Mouse (Mus musculus): ENCODE results near the gene Espnl.

Gene Espnl

DNA sequence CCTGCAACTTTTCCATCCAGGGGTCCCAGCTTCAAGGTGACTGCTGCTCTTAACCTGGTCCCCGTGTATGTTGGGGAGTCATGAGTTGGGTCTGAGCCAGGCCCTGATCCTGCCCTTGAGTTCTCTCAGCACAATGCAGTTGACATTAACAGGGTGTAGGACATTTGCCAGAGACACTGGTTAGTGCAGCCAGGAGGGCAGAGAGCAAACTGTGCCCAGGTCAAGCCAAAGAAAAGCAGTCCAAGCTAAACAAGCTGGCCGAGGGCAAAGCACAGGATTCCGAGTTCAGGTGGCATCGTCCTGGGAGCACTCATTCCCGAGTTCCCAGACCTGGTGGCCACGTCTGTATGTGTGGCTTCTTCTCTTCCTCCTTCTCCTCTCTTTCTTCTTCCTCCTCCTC, 4.2 kb upstream of the Espnl start:
- DNase-seq (ENCODE audit: low read depth), result no peak

DNA sequence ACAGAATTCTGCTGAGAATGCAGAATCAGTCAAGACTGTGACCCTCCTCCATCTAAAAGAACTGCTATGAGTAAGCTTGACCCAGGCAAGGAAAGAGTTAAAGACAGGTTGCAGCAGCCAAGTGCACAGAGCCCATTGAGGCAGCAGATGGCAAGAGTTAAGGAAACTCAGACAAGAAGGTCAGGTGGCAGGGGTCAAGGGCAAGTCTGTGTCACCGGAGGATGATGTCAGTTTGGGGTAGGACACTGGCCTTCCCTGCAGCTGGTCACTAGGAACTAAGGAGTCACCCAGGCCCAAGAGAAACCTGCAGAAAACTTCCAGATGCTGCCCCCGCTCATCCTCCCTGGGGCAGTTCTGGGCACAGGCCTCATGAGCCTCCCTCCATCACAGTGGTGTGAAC, 2.8 kb downstream of the Espnl start:
- no peak for DNase-seq (ENCODE audit: low read depth)

DNA sequence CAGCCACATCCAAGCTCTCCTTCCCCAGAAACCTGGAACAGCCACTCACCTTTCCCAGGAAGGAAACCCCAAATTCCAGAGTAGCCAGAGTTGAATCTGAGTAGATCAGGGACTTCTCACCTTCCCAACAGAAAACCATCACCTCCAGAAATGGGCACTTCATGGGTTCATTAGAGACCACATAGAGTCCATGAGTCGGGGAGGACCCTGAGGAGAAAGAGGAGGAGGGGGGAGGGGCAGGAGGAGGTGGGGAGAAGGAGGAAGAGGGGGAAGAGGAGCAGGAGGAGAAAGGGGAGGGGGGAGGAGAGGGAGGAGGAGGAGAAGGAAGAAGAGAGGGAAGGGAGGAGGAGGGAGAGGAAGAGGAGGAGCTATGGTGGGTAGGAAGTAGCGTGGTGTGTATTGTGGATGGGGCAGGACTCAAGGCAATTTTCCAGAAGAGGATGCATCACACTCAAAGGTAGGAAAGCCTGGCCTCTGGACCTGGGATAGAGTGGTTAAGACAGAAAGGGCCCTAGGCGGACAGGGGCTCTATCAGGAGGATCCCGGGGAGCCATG, 3.7 kb downstream of the Espnl start:
- no peak for DNase-seq (ENCODE audit: low read depth)

DNA sequence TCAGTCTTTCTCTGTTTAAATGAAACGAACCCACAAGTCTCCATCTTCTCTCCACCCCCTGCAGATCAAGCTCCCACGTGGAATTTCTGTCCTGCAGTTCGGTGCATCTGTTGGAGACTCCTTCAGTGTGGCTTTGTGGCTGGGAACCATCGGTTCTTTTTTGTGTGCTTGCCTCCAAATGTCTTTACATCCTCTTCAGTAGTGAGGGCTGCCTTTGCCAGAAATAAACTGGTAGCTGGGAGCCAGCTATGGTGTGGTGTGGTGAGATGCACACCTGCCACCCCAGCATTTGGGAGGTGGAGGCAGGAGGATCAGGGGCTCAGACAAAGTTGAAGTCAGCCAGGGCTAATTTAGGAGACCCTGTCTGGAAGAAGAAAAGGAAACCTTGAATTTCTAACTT, 10.2 kb downstream of the Espnl start:
- DNase-seq (ENCODE audit: low read depth), result no peak

DNA sequence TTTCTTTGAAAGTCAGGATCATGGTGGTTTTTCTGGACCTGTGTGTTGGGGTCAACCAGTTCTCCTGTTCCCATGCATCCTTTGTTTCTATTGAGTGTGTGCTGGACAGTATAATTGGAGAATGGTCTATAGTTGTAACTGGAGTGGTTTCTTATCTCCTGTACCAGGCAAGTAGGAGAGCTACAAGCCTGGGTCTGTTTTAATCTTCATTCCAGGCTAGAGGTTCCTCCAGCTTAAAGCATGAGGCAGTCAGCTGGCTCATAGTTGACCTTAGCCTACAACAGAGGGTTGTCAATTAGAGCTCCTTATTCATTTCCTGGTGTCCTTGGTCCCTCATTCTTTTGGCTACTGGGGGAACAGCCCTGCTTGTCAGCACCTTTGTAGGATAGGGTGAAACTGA, 11.7 kb downstream of the Espnl start:
- no peak for DNase-seq (ENCODE audit: low read depth)

DNA sequence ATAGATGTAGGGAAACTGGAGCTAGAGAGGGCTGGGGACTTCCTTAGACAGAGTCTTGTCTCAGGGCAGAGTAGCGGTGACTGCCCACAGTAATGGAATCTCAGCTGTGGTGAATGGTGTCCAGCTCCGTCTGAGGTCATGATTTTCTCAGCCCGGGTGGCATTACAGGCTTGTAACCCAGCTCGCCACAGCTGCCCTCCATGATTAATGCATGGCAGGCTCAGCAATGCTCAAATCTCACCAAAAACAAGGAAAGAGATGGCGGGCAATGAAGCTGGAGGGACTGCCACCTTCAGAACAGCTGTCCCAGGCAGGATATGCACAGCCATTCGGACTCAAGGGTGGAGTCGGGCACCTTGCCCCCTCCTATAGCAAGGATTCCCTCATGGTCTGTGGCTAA, 15.5 kb downstream of the Espnl start:
- DNase-seq (ENCODE audit: low read depth), result no peak

- no peak for DNase-seq (ENCODE audit: low read depth)
Measured at GRCm38 (mm10) chr1:91344001-91344400, 22.1 kb downstream of the Espnl start.

- no peak for DNase-seq (ENCODE audit: low read depth)
Measured at GRCm38 (mm10) chr1:91344921-91345685, 23.2 kb downstream of the Espnl start.

DNA sequence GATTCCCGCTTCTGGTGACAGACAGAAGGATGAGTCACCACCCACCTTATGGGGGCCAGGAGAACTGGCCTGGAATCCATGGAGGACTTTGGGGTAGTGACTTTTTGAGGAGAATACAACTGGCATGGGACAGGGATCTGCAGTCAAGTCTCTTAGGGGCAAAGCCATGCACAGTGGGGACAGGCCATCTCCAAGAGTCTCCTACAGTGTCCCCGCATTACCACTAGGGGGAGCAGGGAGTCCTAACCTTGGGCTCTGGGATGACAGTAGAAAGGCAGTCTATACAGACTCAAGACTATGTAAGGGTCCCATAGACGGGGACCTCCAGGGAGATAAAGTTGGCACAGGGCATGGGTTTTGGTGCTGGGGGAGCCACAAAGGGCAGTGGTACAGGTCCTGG, 25.0 kb downstream of the Espnl start:
- peak; percentile 79 for DNase-seq (ENCODE audit: low read depth)

DNA sequence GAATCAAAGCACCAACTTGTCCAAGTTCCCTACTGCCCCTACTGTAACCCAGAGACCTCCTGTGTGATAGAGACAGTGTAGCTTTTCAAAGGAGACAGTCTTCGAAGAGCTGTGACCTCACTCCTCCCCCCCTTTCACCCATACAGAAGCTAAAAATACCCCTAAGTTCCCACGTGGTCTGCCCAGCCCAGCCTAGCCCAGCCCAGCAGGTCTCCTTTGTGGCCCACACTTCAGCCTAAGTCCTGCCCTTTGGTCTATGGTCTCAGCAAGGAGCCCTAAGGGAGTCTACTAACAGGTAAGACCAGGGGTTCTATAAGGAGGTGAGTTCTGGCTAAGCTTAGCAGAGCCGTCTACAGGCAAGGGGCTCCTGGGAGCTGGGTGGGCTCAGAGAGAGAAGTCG, 29.0 kb downstream of the Espnl start, which contains the start of gene Klhl30:
Gene Klhl30 (plus strand): TSS at position 176 of the 400 bp plus-strand sequence.
- DNase-seq (ENCODE audit: low read depth), result peak; percentile 41

DNA sequence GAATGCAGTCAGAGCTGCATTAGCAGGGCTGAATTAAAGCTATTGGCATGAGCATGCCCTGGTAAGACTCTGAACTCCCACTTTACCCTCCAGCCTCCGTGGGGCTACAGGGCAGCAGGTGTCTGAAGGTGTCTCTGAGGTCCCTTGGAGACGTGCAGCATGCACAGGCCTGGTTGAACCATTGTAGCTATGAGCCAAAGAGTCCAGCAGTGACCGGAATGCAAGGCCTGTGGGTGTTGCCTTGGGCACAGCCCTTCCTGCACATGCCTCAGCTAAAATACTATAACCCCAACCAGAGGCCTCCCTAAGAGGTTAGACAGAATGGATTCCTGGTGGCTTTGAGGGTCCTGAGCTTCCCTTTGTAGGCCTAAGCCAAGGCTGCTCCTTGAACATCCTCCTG, 29.4 kb downstream of the Espnl start:
- DNase-seq (ENCODE audit: low read depth), result no peak

DNA sequence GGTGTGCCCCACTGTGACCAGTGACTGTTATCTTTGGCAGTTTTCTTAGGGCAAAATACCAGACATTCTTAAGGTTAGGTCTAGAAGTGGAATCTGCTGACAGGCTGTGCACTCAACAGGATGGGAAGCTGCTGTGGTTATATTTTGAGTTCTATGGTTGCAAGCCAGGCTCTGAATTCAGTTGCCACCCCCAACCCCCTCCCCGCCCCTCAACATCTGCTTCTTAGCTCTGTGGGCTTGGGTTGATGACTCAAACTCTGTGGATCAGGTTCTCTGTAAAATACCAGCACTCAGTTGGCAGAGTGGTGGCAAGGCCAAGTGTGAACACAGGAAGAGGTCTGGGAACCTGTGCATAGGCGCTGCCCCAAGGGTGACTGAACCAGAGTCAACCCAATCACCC, 30.4 kb downstream of the Espnl start:
- peak; percentile 74 for DNase-seq (ENCODE audit: low read depth)

DNA sequence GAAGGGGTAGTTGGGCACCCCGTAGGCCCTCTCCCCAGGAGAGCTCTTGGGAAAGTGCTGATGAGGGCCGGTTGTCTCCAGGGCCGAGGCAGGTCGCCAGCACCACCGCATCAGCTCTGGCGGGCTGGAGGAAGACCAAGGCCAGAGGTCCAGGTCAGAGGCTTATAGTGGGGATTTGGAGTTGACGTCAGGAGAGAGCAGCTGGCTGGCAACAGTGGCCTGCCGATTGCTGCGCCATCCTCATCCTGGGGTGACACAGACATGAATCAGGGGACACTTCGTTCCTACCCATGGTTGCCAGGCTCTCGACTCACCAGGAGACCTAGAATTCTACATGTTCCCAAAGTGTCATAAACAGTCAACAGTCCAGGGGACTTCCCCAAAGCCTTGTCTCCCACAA, 34.2 kb downstream of the Espnl start:
- no peak for DNase-seq (ENCODE audit: low read depth)

DNA sequence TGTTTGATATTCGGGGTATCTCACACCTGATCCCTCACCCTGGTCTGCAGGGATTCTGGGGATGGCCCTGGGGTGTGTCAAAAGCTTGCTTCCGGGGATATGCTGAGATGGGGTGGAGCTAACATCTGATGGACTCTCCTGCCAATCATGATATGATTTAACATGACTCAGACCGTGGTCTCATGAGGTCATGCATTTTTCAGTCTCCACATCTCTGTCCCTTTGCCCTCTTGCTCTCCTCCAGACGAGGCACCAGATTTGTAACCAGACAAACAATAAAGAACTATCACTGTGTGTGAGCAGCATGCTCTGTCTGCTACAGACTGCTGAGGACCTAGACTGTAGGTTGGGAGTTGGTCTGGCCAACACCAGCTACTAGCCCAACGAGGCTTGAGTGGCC, 40.2 kb downstream of the Espnl start:
- peak; percentile 42 for DNase-seq (ENCODE audit: low read depth)

- no peak for DNase-seq (ENCODE audit: low read depth)
Measured at GRCm38 (mm10) chr1:91364822-91365644, 43.2 kb downstream of the Espnl start.

GRCm38 (mm10) chr1:91365816-91366214, 43.9 kb downstream of the Espnl start:
- DNase-seq (ENCODE audit: low read depth), result no peak

DNA sequence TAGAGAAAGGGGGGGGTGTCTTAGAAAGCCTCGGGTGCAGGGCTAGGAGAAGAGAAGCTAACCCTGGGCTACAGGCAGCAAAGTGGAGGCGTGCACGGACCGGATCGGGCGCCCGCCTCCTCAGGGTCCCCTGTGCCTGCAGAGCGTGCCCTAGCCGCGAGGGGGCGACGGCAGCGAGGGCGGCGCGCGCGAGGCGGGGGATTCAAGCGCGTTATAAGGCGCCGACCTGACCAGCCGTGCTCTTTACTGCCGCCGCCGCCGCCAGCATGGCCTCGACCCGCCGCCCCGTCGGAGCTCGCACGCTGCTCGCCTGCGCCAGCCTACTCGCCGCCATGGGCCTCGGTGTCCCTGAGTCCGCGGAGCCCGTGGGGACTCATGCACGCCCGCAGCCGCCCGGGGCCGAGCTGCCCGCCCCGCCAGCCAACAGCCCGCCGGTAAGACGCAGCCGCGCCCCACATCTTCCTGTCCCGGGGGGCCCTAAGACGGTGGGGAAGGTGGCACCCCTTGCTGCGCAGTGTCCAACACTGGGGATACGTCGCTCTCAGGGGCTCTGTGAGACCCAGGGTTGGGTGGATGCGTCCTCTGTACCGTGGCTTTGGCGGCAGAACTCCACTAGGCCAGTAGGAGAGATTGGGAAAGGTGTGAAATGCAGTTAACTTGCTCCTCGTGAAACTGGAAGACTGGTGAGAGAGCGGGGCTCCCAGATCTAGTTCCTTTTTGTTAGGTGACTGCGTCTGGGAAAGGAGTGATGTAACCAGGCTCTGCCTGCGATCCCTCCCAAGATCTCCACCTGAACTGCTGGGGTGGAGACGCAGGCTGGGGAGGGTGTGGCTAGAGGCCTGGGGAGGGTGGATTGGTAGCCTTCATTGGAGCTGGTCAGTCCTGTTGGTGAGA, 44.6 kb downstream of the Espnl start, which contains the start of gene Erfe:
Gene Erfe (plus strand): TSS at position 216 of the 894 bp plus-strand sequence.
- DNase-seq (ENCODE audit: low read depth), result no peak

DNA sequence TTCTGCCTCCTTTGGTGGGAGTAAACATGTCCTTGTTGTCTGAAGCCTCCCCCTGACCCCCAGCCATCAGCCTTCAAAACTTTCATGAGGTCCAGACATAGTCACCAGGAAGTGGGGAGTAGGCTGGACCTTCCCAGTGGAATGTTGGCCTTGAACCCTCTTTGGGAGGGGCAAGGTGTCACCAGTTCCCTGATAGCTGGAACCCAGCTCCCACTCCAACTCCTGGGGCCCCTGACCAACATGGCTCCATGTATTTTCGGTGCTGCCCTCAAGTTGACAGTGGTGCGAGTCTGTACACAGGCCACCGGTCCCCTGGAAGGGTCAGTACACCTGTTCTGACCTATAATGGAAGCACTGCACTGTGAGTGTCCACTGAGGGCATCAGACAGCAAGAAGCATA, 45.4 kb downstream of the Espnl start:
- DNase-seq (ENCODE audit: low read depth), result no peak

GRCm38 (mm10) chr1:91369408-91369807, 47.5 kb downstream of the Espnl start:
- DNase-seq (ENCODE audit: low read depth), result no peak

DNA sequence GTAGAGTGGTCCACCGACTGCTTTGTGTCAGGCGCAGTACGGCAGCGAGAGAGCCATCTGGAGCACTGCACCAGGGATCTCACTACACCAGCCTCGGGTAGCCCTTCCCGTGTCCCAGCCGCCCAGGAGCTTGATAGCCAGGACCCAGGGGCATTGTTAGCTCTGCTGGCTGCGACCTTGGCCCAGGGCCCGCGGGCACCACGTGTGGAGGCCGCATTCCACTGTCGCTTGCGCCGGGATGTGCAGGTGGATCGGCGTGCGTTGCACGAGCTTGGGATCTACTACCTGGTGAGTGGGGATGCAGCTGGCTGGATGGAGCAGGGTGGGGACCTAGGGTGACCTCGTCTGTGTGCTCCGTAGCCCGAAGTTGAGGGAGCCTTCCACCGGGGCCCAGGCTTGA, 48.2 kb downstream of the Espnl start:
- no peak for DNase-seq (ENCODE audit: low read depth)

DNA sequence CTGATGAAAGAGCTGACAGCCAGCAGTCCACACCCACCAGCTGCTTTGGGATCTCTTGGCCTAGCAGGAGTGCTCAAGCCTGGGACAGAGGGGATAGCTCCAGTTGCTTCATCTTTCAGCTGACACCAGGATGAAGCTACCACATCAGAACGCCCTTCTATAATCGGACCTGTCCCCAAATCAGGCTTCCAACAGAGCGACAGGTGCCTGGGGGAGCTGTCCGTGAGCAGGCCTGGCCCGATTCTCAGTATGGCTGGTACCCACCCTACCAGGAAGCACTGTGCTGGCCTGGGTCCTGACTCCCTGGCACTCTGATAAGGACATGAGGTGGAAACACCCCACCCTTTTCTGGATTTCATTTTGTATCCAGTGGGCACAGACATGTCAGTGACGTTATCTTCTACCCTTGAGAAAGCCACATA, 51.5 kb downstream of the Espnl start:
- no peak for DNase-seq (ENCODE audit: low read depth)

All from NIH3T3 (cell line).